Comparison of ENCODE assay signal across 8 mouse cellular contexts in genomic region chr15:83099533-83100331, GRCm38 (mm10). TPM values are rescaled to one million over a fixed set of nuclear protein-coding genes. Genes with fewer than 3 reads are reported as not detected.
A peak's percentile ranks its signal among the peaks of the same experiment; 100 is the strongest.
DNase-seq lines count a peak whose midpoint lies in the region; ATAC-seq lines count a peak whose summit lies in the region.

No protein-coding gene starts in this region.

- H3K9me3 ChIP-seq in heart, embryonic 16.5 days (replicated peaks; ENCODE audit: control insufficient read depth, low read length): no peaks in the 10 kb centered on the region

- no peaks in the 10 kb centered on the region for H3K36me3 ChIP-seq in heart, embryonic 16.5 days (ENCODE audit: control insufficient read depth, insufficient read depth)

- peaks cover 5% of the 10 kb centered on the region; the same call in 1 of the 2 replicates for H3K27me3 ChIP-seq in heart, embryonic 16.5 days (ENCODE audit: control insufficient read depth, insufficient read depth, low read length)

- peak overlapping the region; percentile 85 for H3K4me2 ChIP-seq in heart, embryonic 16.5 days (ENCODE audit: low read depth, low read length)

- ATAC-seq in erythroid progenitor cell, adult 5-6 weeks (replicated peaks; ENCODE audit: low FRiP score, poor library complexity, severe bottlenecking): peak; percentile 97
- peak; percentile 94 for ATAC-seq in heart, embryonic 16.5 days (replicated peaks; ENCODE audit: extremely low read depth, insufficient read depth, low FRiP score)

- 3% methylated on average over 31 of the region's 31 CpGs for WGBS in heart, embryonic 16.5 days

- peak overlapping the region; percentile 87 for H3K9ac ChIP-seq in heart, embryonic 16.5 days (ENCODE audit: low read length)

- H3K27ac ChIP-seq in heart, embryonic 16.5 days (ENCODE audit: low read length): peak overlapping the region; percentile 86

- peak overlapping the region; percentile 67 for H3K4me3 ChIP-seq in heart, embryonic 16.5 days (ENCODE audit: low read length)

- DNase-seq in CD8-positive naive resting alpha-beta T cell, adult 2 months (ENCODE audit: low read depth in 2 of 2, low spot score in 2 of 2): peak; percentile 84 to 87
- peak; percentile 98 for DNase-seq in adrenal gland, postnatal 14 days
- DNase-seq in kidney, postnatal 14 days: peak; percentile 96
- DNase-seq in lung, postnatal 10 days: peak; percentile 97
- DNase-seq in ovary, postnatal 10 days (ENCODE audit: low spot score): peak; percentile 85
- peak; percentile 96 for DNase-seq in thymus, postnatal 25 days

- H3K4me1 ChIP-seq in heart, embryonic 16.5 days (ENCODE audit: control insufficient read depth, insufficient read depth, low read length): peaks cover 6% of the 10 kb centered on the region

RNA-seq across cellular contexts. Expression of gene Serhl, which starts 10.4 kb away (rescaled TPM):
- 53.8 and 63.2 TPM in 2 replicates for total RNA-seq in adrenal gland, postnatal 14 days (2021)
- 21.8 and 33.2 TPM in 2 replicates for total RNA-seq in erythroid progenitor cell, adult 5-6 weeks (2015; ENCODE audit: low replicate concordance)
- total RNA-seq in erythroid progenitor cell, adult 5-6 weeks (2017; ENCODE audit: low replicate concordance): 3.0 and 5.9 TPM in 2 replicates
- polyA plus RNA-seq in heart, embryonic 16.5 days (2015; fragmentation: Nextera tagmentation; extraction: Ambion mirVana): 77.1 and 80.5 TPM in 2 replicates

RNA-seq across cellular contexts. Expression of gene Rrp7a, which starts 22.9 kb away (rescaled TPM):
- total RNA-seq in adrenal gland, postnatal 14 days (2021): 95.0 and 99.4 TPM in 2 replicates
- total RNA-seq in erythroid progenitor cell, adult 5-6 weeks (2015; ENCODE audit: low replicate concordance): 12.6 and 16.9 TPM in 2 replicates
- 12.3 and 31.9 TPM in 2 replicates for total RNA-seq in erythroid progenitor cell, adult 5-6 weeks (2017; ENCODE audit: low replicate concordance)
- polyA plus RNA-seq in heart, embryonic 16.5 days (2015; fragmentation: Nextera tagmentation; extraction: Ambion mirVana): 43.3 and 47.3 TPM in 2 replicates

RNA-seq across cellular contexts. Expression of gene Poldip3, which starts 49.5 kb away (rescaled TPM):
- 87.6 and 97.0 TPM in 2 replicates for total RNA-seq in adrenal gland, postnatal 14 days (2021)
- total RNA-seq in erythroid progenitor cell, adult 5-6 weeks (2015; ENCODE audit: low replicate concordance): 39.6 and 46.5 TPM in 2 replicates
- total RNA-seq in erythroid progenitor cell, adult 5-6 weeks (2017; ENCODE audit: low replicate concordance): 66.7 and 92.9 TPM in 2 replicates
- 75.9 and 79.0 TPM in 2 replicates for polyA plus RNA-seq in heart, embryonic 16.5 days (2015; fragmentation: Nextera tagmentation; extraction: Ambion mirVana)

Comparison
In these comparisons a context has a peak if more than half of its experiments do, and no peak if none do; other contexts are left out.
1. Peak in every context shown above with its lines: DNase-seq, ATAC-seq, H3K4me3 ChIP-seq and H3K27ac ChIP-seq.